Mouse (Mus musculus): ENCODE measurements around the gene Stk24. TPM values are rescaled to one million over a fixed set of nuclear protein-coding genes. Genes with fewer than 3 reads are reported as not detected.

Stk24 gene
- polyA plus RNA-seq, 1 experiment from 2014 or later: 39.2 TPM

DNA sequence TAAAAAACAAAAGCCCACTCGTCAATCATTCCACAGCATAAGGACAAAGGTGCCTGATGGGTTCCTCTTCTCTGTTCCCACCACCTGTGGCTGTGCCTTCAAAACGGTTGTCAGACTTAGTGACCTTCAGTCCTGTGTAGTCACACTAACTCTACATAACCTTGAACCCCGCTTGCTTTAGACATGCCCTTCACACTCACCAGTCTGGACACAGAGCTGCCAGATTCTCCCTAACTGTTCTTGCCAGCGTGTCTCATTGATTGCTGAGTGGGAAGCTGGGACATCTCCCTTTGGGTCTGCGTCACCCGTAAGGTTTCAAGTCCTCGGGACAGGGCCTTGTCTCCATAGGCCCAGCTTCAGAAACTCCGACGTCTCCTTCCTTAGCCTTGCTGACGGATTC is 127.3 kb downstream of the Stk24 start:
- WGBS: 93% methylated on average over 10 of the region's 10 CpGs
- H3K4me3 ChIP-seq (ENCODE audit: low read depth, low read length): no peak overlapping the region

GRCm38 (mm10) chr14:121251708-121252107 is 128.1 kb downstream of the Stk24 start:
- WGBS: 39% methylated on average over 4 of the region's 4 CpGs
- no peak overlapping the region for H3K27ac ChIP-seq (ENCODE audit: low read depth, low read length)
- no peak for ATAC-seq

More for the DNA sequence above, 127.3 kb downstream of the Stk24 start:
- no peak for ATAC-seq
- H3K36me3 ChIP-seq (ENCODE audit: control insufficient read depth, insufficient read depth): peaks cover 16% of the 10 kb centered on the region
- H3K4me2 ChIP-seq (replicated peaks; ENCODE audit: low read depth): no peak overlapping the region
- no peaks in the 10 kb centered on the region for H3K4me1 ChIP-seq (replicated peaks; ENCODE audit: control insufficient read depth, insufficient read depth, low read length)
- H3K9ac ChIP-seq (ENCODE audit: low read depth, low read length): no peak overlapping the region
- no peak overlapping the region for H3K27ac ChIP-seq (ENCODE audit: low read depth, low read length)
- no peaks in the 10 kb centered on the region for H3K27me3 ChIP-seq (replicated peaks; ENCODE audit: control insufficient read depth, insufficient read depth, low read length)
- H3K9me3 ChIP-seq (ENCODE audit: control insufficient read depth): no peaks in the 10 kb centered on the region
- TF ChIP-seq CTCF (IDR thresholded peaks at IDR 0.05; ENCODE audit: low read depth): no peak

GRCm38 (mm10) chr14:121251099-121251498 is 128.7 kb downstream of the Stk24 start:
- H3K9ac ChIP-seq (ENCODE audit: low read depth, low read length): no peak overlapping the region
- no peaks in the 10 kb centered on the region for H3K9me3 ChIP-seq (ENCODE audit: control insufficient read depth)
- H3K4me2 ChIP-seq (replicated peaks; ENCODE audit: low read depth): no peak overlapping the region
- no peaks in the 10 kb centered on the region for H3K27me3 ChIP-seq (replicated peaks; ENCODE audit: control insufficient read depth, insufficient read depth, low read length)
- ATAC-seq: no peak
- H3K27ac ChIP-seq (ENCODE audit: low read depth, low read length): no peak overlapping the region
- no peaks in the 10 kb centered on the region for H3K4me1 ChIP-seq (replicated peaks; ENCODE audit: control insufficient read depth, insufficient read depth, low read length)
- TF ChIP-seq CTCF (IDR thresholded peaks at IDR 0.05; ENCODE audit: low read depth): no peak
- no peak overlapping the region for H3K4me3 ChIP-seq (ENCODE audit: low read depth, low read length)
- WGBS: 88% methylated on average over 5 of the region's 5 CpGs
- H3K36me3 ChIP-seq (ENCODE audit: control insufficient read depth, insufficient read depth): peaks cover 13% of the 10 kb centered on the region

More at GRCm38 (mm10) chr14:121251708-121252107, 128.1 kb downstream of the Stk24 start:
- no peak overlapping the region for H3K4me3 ChIP-seq (ENCODE audit: low read depth, low read length)
- no peak overlapping the region for H3K4me2 ChIP-seq (replicated peaks; ENCODE audit: low read depth)
- H3K36me3 ChIP-seq (ENCODE audit: control insufficient read depth, insufficient read depth): peaks cover 15% of the 10 kb centered on the region
- no peaks in the 10 kb centered on the region for H3K27me3 ChIP-seq (replicated peaks; ENCODE audit: control insufficient read depth, insufficient read depth, low read length)
- no peak for TF ChIP-seq CTCF (IDR thresholded peaks at IDR 0.05; ENCODE audit: low read depth)
- no peaks in the 10 kb centered on the region for H3K4me1 ChIP-seq (replicated peaks; ENCODE audit: control insufficient read depth, insufficient read depth, low read length)
- no peaks in the 10 kb centered on the region for H3K9me3 ChIP-seq (ENCODE audit: control insufficient read depth)
- H3K9ac ChIP-seq (ENCODE audit: low read depth, low read length): no peak overlapping the region

DNA sequence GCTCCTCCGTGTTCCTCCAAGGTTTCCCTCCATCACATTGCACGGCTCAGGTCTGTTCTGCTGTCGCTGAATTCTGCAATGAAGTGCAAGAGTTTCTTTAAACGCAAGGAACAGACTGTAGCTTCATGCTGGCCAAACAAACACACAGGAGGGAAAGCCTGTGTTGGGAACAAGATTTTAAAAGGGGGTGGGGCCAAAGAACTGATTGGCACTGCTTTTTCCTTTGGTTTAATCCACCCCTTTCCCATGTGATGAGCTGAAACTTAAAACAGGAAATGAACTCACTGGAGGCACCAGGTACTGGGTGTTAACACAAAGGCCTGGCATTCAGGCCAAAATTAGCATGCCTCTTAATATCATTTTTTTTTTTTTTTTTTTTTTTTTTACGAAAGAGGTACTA is 131.5 kb downstream of the Stk24 start:
- 77% methylated on average over 5 of the region's 5 CpGs for WGBS
- H3K27ac ChIP-seq (ENCODE audit: low read depth, low read length): no peak overlapping the region

GRCm38 (mm10) chr14:121247287-121247686 is 132.5 kb downstream of the Stk24 start:
- no peaks in the 10 kb centered on the region for H3K9me3 ChIP-seq (ENCODE audit: control insufficient read depth)
- no peak overlapping the region for H3K9ac ChIP-seq (ENCODE audit: low read depth, low read length)
- no peak for ATAC-seq
- no peaks in the 10 kb centered on the region for H3K27me3 ChIP-seq (replicated peaks; ENCODE audit: control insufficient read depth, insufficient read depth, low read length)
- WGBS: 74% methylated on average over 7 of the region's 7 CpGs
- H3K4me2 ChIP-seq (replicated peaks; ENCODE audit: low read depth): no peak overlapping the region
- peaks cover 26% of the 10 kb centered on the region for H3K36me3 ChIP-seq (ENCODE audit: control insufficient read depth, insufficient read depth)
- no peak for TF ChIP-seq CTCF (IDR thresholded peaks at IDR 0.05; ENCODE audit: low read depth)
- no peaks in the 10 kb centered on the region for H3K4me1 ChIP-seq (replicated peaks; ENCODE audit: control insufficient read depth, insufficient read depth, low read length)
- H3K4me3 ChIP-seq (ENCODE audit: low read depth, low read length): no peak overlapping the region
- H3K27ac ChIP-seq (ENCODE audit: low read depth, low read length): no peak overlapping the region

More for the DNA sequence above, 131.5 kb downstream of the Stk24 start:
- Histone ChIP-seq H3K27me3 (replicated peaks; ENCODE audit: control insufficient read depth, insufficient read depth, low read length) (no peaks in the 10 kb centered on the region), H3K4me2 (replicated peaks; ENCODE audit: low read depth) (no peak overlapping the region), H3K4me3 (ENCODE audit: low read depth, low read length) (no peak overlapping the region), H3K9me3 (ENCODE audit: control insufficient read depth) (no peaks in the 10 kb centered on the region), H3K36me3 (ENCODE audit: control insufficient read depth, insufficient read depth) (peaks cover 16% of the 10 kb centered on the region), H3K4me1 (replicated peaks; ENCODE audit: control insufficient read depth, insufficient read depth, low read length) (no peaks in the 10 kb centered on the region), H3K9ac (ENCODE audit: low read depth, low read length) (no peak overlapping the region)
- ATAC-seq: no peak
- no peak for TF ChIP-seq CTCF (IDR thresholded peaks at IDR 0.05; ENCODE audit: low read depth)

DNA sequence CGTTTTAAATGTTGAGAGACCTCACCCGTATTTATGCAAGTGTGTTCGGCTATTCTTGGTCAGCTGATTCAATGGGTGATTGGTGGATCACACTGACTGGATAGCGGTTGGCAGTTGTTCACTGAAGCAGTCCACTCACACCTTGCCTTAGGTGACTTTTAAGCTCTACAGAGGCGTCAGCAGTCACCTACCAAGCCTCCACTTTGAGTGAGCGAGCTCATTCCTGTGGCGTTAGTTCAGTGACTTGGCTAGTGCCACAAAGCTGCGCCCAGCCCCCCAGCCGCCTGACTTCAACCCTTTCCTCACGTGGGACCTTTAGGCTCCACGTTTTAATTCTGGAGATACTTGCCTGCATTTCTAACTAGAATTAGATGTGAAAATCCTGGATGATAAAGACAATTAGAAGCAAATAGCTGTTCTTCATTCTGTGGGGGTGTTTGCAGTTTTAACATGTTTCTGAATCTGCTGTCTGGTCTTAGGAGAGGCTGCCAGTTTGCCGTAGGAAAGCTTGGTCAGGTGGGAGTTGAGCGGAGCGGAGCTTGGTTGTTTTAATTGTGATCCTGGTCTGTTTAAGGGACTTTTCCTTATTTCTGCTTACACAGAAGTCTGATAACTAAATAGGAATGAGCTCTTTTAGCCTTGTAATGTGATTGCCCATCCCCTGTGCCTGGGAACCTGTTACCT is 133.6 kb downstream of the Stk24 start:
- Histone ChIP-seq H3K9me3 (ENCODE audit: control insufficient read depth) (no peaks in the 10 kb centered on the region), H3K4me3 (ENCODE audit: low read depth, low read length) (no peak overlapping the region), H3K27me3 (replicated peaks; ENCODE audit: control insufficient read depth, insufficient read depth, low read length) (no peaks in the 10 kb centered on the region), H3K9ac (ENCODE audit: low read depth, low read length) (no peak overlapping the region), H3K36me3 (ENCODE audit: control insufficient read depth, insufficient read depth) (peaks cover 33% of the 10 kb centered on the region), H3K4me2 (replicated peaks; ENCODE audit: low read depth) (no peak overlapping the region), H3K27ac (ENCODE audit: low read depth, low read length) (no peak overlapping the region), H3K4me1 (replicated peaks; ENCODE audit: control insufficient read depth, insufficient read depth, low read length) (no peaks in the 10 kb centered on the region)
- 82% methylated on average over 14 of the region's 14 CpGs for WGBS
- ATAC-seq: no peak
- TF ChIP-seq CTCF (IDR thresholded peaks at IDR 0.05; ENCODE audit: low read depth): no peak

Measured in intestine, postnatal 0 days (tissue).